Mouse (Mus musculus) G1E (cell line): ENCODE results near the gene Map2k3. TPM values are rescaled to one million over a fixed set of nuclear protein-coding genes. Genes with fewer than 3 reads are reported as not detected.
A peak's percentile ranks its signal among the peaks of the same experiment; 100 is the strongest.

ENCODE experiments used
- ATAC-seq: 2 replicates; pipeline ENCODE4 v1.8.0; 2016; ENCODE audit warnings: mild to moderate bottlenecking; ENCODE audit not compliant: insufficient number of reproducible peaks, poor library complexity, low FRiP score, severe bottlenecking; ENCODE audit errors: extremely low read depth
- DNase-seq: peaks from one replicate; pipeline ENCODE4 v3.0.0; 2012; ENCODE audit warnings: low spot score
- H3K27me3 ChIP-seq: 2 replicates; pipeline ENCODE4 v1.6.1; 2012; ENCODE audit warnings: mild to moderate bottlenecking, low read length, inconsistent platforms; ENCODE audit not compliant: insufficient read depth
- H3K36me3 ChIP-seq: replicated peaks from 2 replicates; pipeline ENCODE3; 2012; ENCODE audit warnings: mild to moderate bottlenecking, inconsistent platforms
- H3K4me1 ChIP-seq: 2 replicates; pipeline ENCODE4 v1.6.1; 2012; ENCODE audit warnings: low read depth, low read length, inconsistent platforms, mixed read lengths; ENCODE audit not compliant: insufficient read depth
- H3K4me3 ChIP-seq: 2 replicates; pipeline ENCODE4 v1.5.1; 2012; ENCODE audit warnings: low read depth, mild to moderate bottlenecking, inconsistent platforms, low read length, moderate library complexity, mixed read lengths
- H3K9me3 ChIP-seq: replicated peaks from 2 replicates; pipeline ENCODE4 v1.6.1; 2012; ENCODE audit warnings: inconsistent platforms
- CTCF ChIP-seq: IDR thresholded peaks from 2 replicates; pipeline ENCODE4 v1.5.1; 2012; ENCODE audit warnings: low read depth, low read length, inconsistent platforms, mixed read lengths
- GATA1 ChIP-seq: IDR thresholded peaks from 2 replicates; pipeline ENCODE4 v1.6.1; 2012; ENCODE audit warnings: borderline replicate concordance, low read length, inconsistent platforms, mixed read lengths
- GATA2 ChIP-seq: IDR thresholded peaks from 2 replicates; pipeline ENCODE4 v1.6.1; 2012; ENCODE audit warnings: low read depth, low read length, inconsistent platforms, borderline replicate concordance
- POLR2AphosphoS5 ChIP-seq: IDR thresholded peaks from 2 replicates; pipeline ENCODE4 v1.6.1; 2012; ENCODE audit warnings: low read depth, low read length, inconsistent platforms; ENCODE audit not compliant: insufficient replicate concordance
- TAL1 ChIP-seq: conservative IDR thresholded peaks from 2 replicates; pipeline ENCODE4 v1.6.1; 2012; ENCODE audit warnings: low read depth, low read length, inconsistent platforms, mixed read lengths
- polyA plus RNA-seq: library from polyadenylated mRNA; stranded (reverse); fragments of >175 nt; gene quantifications from 2 replicates; pipeline ENCODE4 v1.2.3, GENCODE M21; 2012
- total RNA-seq, 2 experiments: library from RNA; stranded (forward) in 1 of 2; stranded (reverse) in 1 of 2; fragments of 200-1000 nt in 1 of 2; fragments of >200 nt in 1 of 2; fragmentation: Nextera tagmentation in 1 of 2; gene quantifications; 2 replicates each; pipeline ENCODE4 v1.2.3; 2014 to 2017

Gene Map2k3
- total and polyA plus RNA-seq, 3 experiments = 30.6 to 189 (median 32.1) TPM

DNA sequence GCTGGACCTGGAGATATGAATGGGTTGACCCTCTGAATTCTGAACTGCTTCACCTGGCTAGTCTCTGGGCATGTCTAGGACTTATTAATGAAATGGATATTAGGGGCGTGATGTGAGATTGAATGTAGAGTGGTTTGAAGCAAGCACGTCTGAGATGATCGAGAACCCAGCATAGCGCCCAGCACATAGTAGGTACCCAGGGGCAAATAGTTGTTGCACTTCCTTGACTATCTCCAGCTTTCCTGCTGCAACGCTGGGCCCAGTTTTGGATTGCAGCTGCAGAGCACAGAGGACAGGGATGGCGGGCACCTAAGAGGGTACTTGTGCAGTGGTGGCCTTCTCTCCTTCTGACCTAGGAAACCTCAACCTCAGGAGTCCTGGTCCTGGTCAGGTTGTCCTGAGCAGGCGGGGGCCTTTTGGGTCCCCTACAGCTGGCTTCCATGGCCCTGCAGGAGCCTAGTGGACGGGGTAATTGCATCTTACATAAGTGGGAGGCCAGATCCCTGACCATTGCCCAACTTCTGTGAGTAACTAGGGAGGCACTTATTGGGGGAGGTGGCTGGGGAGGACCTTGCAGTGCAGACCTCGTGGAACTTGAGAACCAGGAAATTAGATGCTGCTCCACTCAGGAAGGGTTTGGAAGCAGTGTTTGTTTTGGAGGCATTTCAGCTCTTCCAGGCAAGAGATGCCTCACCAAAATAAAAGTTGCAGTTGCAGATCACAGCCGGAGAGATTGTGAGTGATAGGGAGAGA lies 1.5 kb downstream of the Map2k3 start:
- no peaks in the 10 kb centered on the region for H3K27me3 ChIP-seq
- TF ChIP-seq GATA2 (no peak), POLR2AphosphoS5 (no peak), CTCF (no peak), GATA1 (no peak), TAL1 (no peak)
- ATAC-seq (no peak), DNase-seq (no peak)
- H3K4me1 ChIP-seq = peaks cover 74% of the 10 kb centered on the region
- no peaks in the 10 kb centered on the region for H3K9me3 ChIP-seq
- H3K36me3 ChIP-seq = peaks cover 66% of the 10 kb centered on the region
- H3K4me3 ChIP-seq = peak overlapping the region; percentile 91

DNA sequence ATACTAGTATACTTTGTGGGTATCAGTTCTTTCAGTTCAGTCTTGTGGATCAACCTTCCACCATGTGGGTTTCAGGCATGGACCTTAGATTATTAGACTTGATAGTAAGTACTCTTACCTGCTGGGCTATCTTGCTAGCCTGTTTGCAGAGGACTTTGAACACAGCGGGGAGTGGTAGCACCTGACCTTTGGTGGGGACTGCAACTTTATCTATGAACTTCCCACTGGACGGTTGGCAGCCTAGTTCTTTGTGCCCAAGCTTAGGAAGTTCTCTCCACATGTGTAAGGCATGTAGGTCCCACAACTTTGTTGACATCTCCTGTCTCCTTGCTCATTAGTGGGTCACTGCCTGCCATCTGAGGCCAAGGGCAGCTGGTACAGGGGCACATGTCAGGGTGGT lies 3.0 kb downstream of the Map2k3 start:
- ATAC-seq (no peak), DNase-seq (no peak)
- peak overlapping the region; percentile 67; the same call in 1 of the 2 replicates for H3K4me3 ChIP-seq
- H3K36me3 ChIP-seq = peaks cover 70% of the 10 kb centered on the region
- no peak for TF ChIP-seq TAL1
- peaks cover 81% of the 10 kb centered on the region for H3K4me1 ChIP-seq
- no peaks in the 10 kb centered on the region for H3K27me3 ChIP-seq
- H3K9me3 ChIP-seq = no peaks in the 10 kb centered on the region

DNA sequence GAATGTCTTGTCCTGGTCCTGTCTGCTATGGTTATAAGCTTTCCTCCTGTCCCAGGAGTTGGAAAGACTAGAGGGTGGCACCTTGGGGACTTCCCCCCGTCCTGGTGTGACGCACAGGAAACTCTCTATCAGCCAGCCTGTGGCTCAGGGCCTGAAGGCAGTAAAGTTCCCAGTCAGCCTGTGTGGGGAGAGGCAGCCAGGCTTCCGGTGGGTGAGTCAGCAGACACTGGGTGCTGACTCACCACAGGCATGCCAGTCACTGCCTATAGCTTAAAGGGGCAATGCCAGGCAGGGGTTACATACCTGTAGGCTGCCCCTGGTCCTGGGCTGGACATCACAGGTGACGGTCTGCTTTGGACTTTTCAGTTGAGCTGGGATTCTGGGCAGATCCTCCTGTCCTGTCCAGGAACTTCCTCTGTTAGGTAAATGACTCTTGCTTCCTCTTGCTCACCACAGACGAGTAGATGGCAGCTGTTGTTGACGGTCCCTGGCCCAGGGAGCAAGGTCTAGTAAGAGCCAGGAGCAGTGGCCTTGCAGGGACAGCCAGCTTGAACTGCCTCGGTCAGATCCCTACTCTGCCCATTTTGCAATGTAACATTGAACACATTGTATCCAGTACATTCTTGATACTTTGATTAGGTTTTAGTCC lies 3.6 kb downstream of the Map2k3 start:
- TF ChIP-seq TAL1 (no peak; the same call in 1 of the 2 replicates), POLR2AphosphoS5 (0 out of 2 replicates have a peak, but pooled peaks have one; percentile 37), GATA1 (no peak)
- Histone ChIP-seq H3K4me1 (peaks cover 78% of the 10 kb centered on the region), H3K27me3 (no peaks in the 10 kb centered on the region), H3K4me3 (peak overlapping the region; percentile 67), H3K36me3 (peaks cover 70% of the 10 kb centered on the region), H3K9me3 (no peaks in the 10 kb centered on the region)
- ATAC-seq = peak; percentile 85
- peak; percentile 92 for DNase-seq

DNA sequence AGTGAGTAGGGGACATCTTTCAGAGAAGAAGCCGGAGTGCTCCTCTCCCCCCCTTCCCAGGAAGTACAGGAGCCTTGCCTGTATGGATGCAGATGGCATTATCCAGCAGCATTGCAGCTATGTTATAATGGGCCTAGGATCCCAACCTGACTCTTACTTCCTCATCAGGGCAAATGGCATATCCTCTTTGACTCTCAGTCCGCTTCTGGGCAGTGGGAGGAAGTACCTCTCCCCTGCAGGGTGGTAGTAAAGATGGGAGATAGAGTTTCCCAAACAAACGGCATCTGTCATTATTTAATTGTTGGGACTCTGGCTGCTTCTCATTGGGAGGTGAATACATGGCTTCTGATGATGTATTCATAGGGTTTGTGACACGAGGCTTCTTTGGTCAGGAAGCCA lies 4.1 kb downstream of the Map2k3 start:
- TF ChIP-seq GATA1 (no peak), CTCF (no peak), POLR2AphosphoS5 (no peak), GATA2 (no peak), TAL1 (no peak)
- no peak for ATAC-seq
- H3K27me3 ChIP-seq = no peaks in the 10 kb centered on the region
- peak; percentile 54 for DNase-seq
- peak overlapping the region; percentile 67; the same call in 1 of the 2 replicates for H3K4me3 ChIP-seq
- H3K9me3 ChIP-seq = no peaks in the 10 kb centered on the region
- peaks cover 74% of the 10 kb centered on the region for H3K36me3 ChIP-seq
- H3K4me1 ChIP-seq = peaks cover 78% of the 10 kb centered on the region

DNA sequence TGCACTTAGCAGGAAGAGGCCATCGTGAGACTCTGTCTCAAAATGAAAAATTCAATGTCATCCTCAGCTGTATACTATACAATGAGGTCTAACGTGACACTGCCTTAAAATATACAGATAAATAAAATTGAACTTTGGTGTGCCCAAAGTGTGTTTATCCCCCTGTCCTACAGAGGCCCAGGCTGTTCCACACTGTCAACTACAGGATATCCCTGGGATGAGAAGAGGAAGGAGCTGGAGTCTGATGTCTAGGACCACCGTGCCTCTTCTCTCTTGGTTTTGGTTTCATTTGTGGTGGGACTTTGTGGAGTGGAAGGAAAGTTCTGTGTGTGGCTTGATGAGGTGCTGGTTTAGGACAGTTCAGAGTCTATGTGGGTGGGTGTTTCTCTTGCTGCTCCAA lies 5.8 kb downstream of the Map2k3 start:
- H3K4me1 ChIP-seq = peaks cover 68% of the 10 kb centered on the region
- peaks cover 91% of the 10 kb centered on the region for H3K36me3 ChIP-seq
- DNase-seq = no peak

DNA sequence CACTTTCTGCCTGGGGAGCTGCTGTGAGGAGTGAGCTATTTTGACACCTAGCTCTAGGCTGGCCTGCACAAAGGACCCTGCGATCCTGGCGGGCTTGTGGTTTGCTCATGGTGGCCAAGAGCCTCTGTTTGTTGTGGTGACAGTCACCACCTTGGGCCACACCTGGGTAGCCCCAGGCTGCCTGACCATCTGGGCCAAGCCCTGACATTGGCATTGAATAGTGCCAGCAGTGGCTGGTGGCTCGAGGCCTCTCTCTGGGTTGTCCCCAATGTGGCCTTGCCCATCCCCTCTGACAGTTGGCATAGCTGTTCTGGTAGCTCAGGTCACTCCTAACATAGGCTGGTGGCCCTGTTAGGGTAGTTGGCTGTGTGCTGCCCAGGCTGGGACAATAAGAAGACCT lies 7.7 kb downstream of the Map2k3 start:
- no peak for TF ChIP-seq TAL1
- TF ChIP-seq GATA2 = no peak
- no peak for TF ChIP-seq GATA1
- TF ChIP-seq CTCF = no peak
- no peak for TF ChIP-seq POLR2AphosphoS5
- no peaks in the 10 kb centered on the region for H3K9me3 ChIP-seq
- peaks cover 49% of the 10 kb centered on the region for H3K4me1 ChIP-seq
- H3K36me3 ChIP-seq = peaks cover 96% of the 10 kb centered on the region
- ATAC-seq (no peak), DNase-seq (no peak)
- no peak overlapping the region for H3K4me3 ChIP-seq
- H3K27me3 ChIP-seq = no peaks in the 10 kb centered on the region

More for the DNA sequence above, 5.8 kb downstream of the Map2k3 start:
- ATAC-seq = no peak
- no peak for TF ChIP-seq CTCF
- TF ChIP-seq TAL1 = no peak
- TF ChIP-seq GATA2 = no peak
- TF ChIP-seq POLR2AphosphoS5 = no peak
- TF ChIP-seq GATA1 = no peak
- Histone ChIP-seq H3K4me3 (no peak overlapping the region), H3K9me3 (no peaks in the 10 kb centered on the region), H3K27me3 (no peaks in the 10 kb centered on the region)

DNA sequence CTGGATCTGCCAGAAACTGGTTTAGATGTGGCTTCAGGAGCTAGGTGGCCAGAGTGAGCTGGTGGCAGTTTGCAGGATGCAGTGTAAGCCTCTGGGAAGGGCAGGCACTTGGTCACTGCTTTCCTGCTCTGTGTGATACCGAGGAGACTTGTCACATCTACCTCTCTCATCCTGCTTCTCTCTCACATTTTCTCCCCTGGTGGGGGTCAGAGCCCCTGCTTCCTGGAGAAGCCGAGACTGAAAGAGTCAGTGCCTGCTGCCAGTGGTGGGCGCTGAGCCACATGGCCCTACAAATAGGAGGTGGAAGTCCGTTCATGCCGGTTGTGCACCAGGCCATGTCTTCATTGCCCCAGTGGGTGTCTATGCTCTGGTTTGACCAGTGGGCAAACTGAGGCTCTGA lies 8.7 kb downstream of the Map2k3 start:
- Histone ChIP-seq H3K27me3 (no peaks in the 10 kb centered on the region), H3K4me1 (peaks cover 40% of the 10 kb centered on the region), H3K9me3 (no peaks in the 10 kb centered on the region), H3K4me3 (no peak overlapping the region), H3K36me3 (peaks cover 99% of the 10 kb centered on the region)
- no peak for DNase-seq
- no peak for ATAC-seq
- TF ChIP-seq TAL1 (no peak), GATA2 (no peak), CTCF (no peak), GATA1 (no peak), POLR2AphosphoS5 (no peak)
